Mouse (Mus musculus) heart, embryonic 14.5 days (tissue): ENCODE results near the gene Rptor. TPM values are rescaled to one million over a fixed set of nuclear protein-coding genes. Genes with fewer than 3 reads are reported as not detected.

ENCODE experiments used
- ATAC-seq: fragments of 200-750 bp; cut with Nextera tagmentation; 2 replicates; pipeline ENCODE4 v1.8.0; 2017; ENCODE audit warnings: low read depth, moderate TSS enrichment; ENCODE audit not compliant: insufficient number of reproducible peaks, insufficient read depth, low FRiP score
- H3K27ac ChIP-seq, 2 experiments: fragments of 200-500 bp in 1 of 2; fragments of 300-500 bp in 1 of 2; sonication (generic) in 1 of 2; replicated peaks in 1 of 2; 2 replicates each; pipeline ENCODE4 v1.5.1; 2012 to 2014; ENCODE audit warnings: low read depth in 2 of 2, low read length in 2 of 2, control low read depth in 1 of 2, mild to moderate bottlenecking in 1 of 2, mixed read lengths in 1 of 2; ENCODE audit not compliant: control insufficient read depth in 1 of 2, insufficient read depth in 1 of 2
- H3K27me3 ChIP-seq: fragments of 300-500 bp; sonication (generic); 2 replicates; pipeline ENCODE4 v1.6.1; 2014; ENCODE audit warnings: mild to moderate bottlenecking, low read length, control low read depth; ENCODE audit not compliant: control insufficient read depth, insufficient read depth
- H3K36me3 ChIP-seq: fragments of 300-500 bp; sonication (generic); 2 replicates; pipeline ENCODE4 v1.6.1; 2014; ENCODE audit warnings: mild to moderate bottlenecking, control low read depth, low read length, mixed read lengths; ENCODE audit not compliant: control insufficient read depth, insufficient read depth
- H3K4me1 ChIP-seq, 2 experiments: fragments of 200-500 bp in 1 of 2; fragments of 300-500 bp in 1 of 2; sonication (generic) in 1 of 2; 2 replicates each; pipeline ENCODE4 v1.6.1; 2012 to 2014; ENCODE audit warnings: low read length in 2 of 2, control low read depth in 1 of 2, mixed read lengths in 1 of 2; ENCODE audit not compliant: control insufficient read depth in 2 of 2, insufficient read depth in 2 of 2
- H3K4me2 ChIP-seq: fragments of 300-500 bp; sonication (generic); 2 replicates; pipeline ENCODE4 v1.6.1; 2014; ENCODE audit warnings: mild to moderate bottlenecking, low read length
- H3K4me3 ChIP-seq, 2 experiments: fragments of 200-500 bp in 1 of 2; fragments of 300-500 bp in 1 of 2; sonication (generic) in 1 of 2; 2 replicates each; pipeline ENCODE4 v1.5.1; 2012 to 2014; ENCODE audit warnings: low read length in 2 of 2, mild to moderate bottlenecking in 2 of 2, control low read depth in 1 of 2, low read depth in 1 of 2, moderate library complexity in 1 of 2; ENCODE audit not compliant: control insufficient read depth in 1 of 2, insufficient read depth in 1 of 2
- H3K9ac ChIP-seq: fragments of 300-500 bp; sonication (generic); 2 replicates; pipeline ENCODE4 v1.6.1; 2014; ENCODE audit warnings: mild to moderate bottlenecking, low read length
- H3K9me3 ChIP-seq: fragments of 300-500 bp; sonication (generic); 2 replicates; pipeline ENCODE4 v1.6.1; 2016; ENCODE audit warnings: low read length, control low read depth; ENCODE audit not compliant: control insufficient read depth
- WGBS: fragments of 180-500 bp; shearing (Covaris S2); extraction: QIAGEN DNeasy Blood & Tissue Kit; methylation state at CpG from one replicate; pipeline ENCODE4 v1.1.7; 2014; 5-methylcytosine and 5-hydroxymethylcytosine counted together
- polyA plus RNA-seq: library from polyadenylated mRNA; unstranded; fragments of >200 nt; fragmentation: Nextera tagmentation; extraction: Ambion mirVana; gene quantifications from 2 replicates; pipeline ENCODE4 v1.2.1, GENCODE M21; 2014

Gene Rptor
- polyA plus RNA-seq, 1 experiment from 2014 or later = 11.2 TPM

GRCm38 (mm10) chr11:119794671-119795070 is 192.0 kb downstream of the Rptor start:
- no peak for ATAC-seq
- no peak overlapping the region for H3K9ac ChIP-seq
- H3K4me1 ChIP-seq = peaks cover 8 to 14% of the 10 kb centered on the region in 2 experiments
- H3K9me3 ChIP-seq = no peaks in the 10 kb centered on the region
- no peak overlapping the region for H3K4me3 ChIP-seq
- H3K27me3 ChIP-seq = no peaks in the 10 kb centered on the region
- no peak overlapping the region for H3K4me2 ChIP-seq
- no peak overlapping the region for H3K27ac ChIP-seq
- 73% methylated on average over 6 of the region's 6 CpGs for WGBS
- H3K36me3 ChIP-seq = 0 out of 2 replicates have a peak, but pooled peaks cover 9% of the 10 kb centered on the region

GRCm38 (mm10) chr11:119796406-119796805 is 193.7 kb downstream of the Rptor start:
- Histone ChIP-seq H3K9ac (no peak overlapping the region), H3K4me2 (no peak overlapping the region), H3K4me3 (no peak overlapping the region), H3K27me3 (no peaks in the 10 kb centered on the region), H3K27ac (no peak overlapping the region), H3K4me1 (peaks cover 8 to 14% of the 10 kb centered on the region in 2 experiments), H3K36me3 (0 out of 2 replicates have a peak, but pooled peaks cover 9% of the 10 kb centered on the region), H3K9me3 (no peaks in the 10 kb centered on the region)
- ATAC-seq = no peak
- 24% methylated on average over 7 of the region's 7 CpGs for WGBS

GRCm38 (mm10) chr11:119796846-119797245 is 194.1 kb downstream of the Rptor start:
- H3K9me3 ChIP-seq = no peaks in the 10 kb centered on the region
- no peak overlapping the region for H3K9ac ChIP-seq
- ATAC-seq = no peak
- H3K27ac ChIP-seq = no peak overlapping the region
- no peaks in the 10 kb centered on the region for H3K27me3 ChIP-seq
- 0 out of 2 replicates have a peak, but pooled peaks cover 9% of the 10 kb centered on the region for H3K36me3 ChIP-seq
- no peak overlapping the region for H3K4me2 ChIP-seq
- no peak overlapping the region for H3K4me3 ChIP-seq
- 64% methylated on average over 7 of the region's 7 CpGs for WGBS
- peaks cover 8 to 14% of the 10 kb centered on the region in 2 experiments for H3K4me1 ChIP-seq

- Histone ChIP-seq H3K36me3 (peaks cover 18% of the 10 kb centered on the region; the same call in 1 of the 2 replicates), H3K4me1 (peaks cover 12 to 17% of the 10 kb centered on the region in 2 experiments), H3K27me3 (no peaks in the 10 kb centered on the region), H3K4me2 (no peak overlapping the region), H3K27ac (no peak overlapping the region), H3K4me3 (no peak overlapping the region), H3K9me3 (no peaks in the 10 kb centered on the region), H3K9ac (no peak overlapping the region)
- WGBS = 65% methylated on average over 2 of the region's 2 CpGs
- no peak for ATAC-seq
Measured at GRCm38 (mm10) chr11:119799536-119799935, 196.8 kb downstream of the Rptor start.

GRCm38 (mm10) chr11:119801855-119802254 is 199.2 kb downstream of the Rptor start:
- H3K4me3 ChIP-seq = no peak overlapping the region
- no peak for ATAC-seq
- peaks cover 18% of the 10 kb centered on the region; the same call in 1 of the 2 replicates for H3K36me3 ChIP-seq
- H3K9me3 ChIP-seq = no peaks in the 10 kb centered on the region
- H3K27ac ChIP-seq = no peak overlapping the region
- no peak overlapping the region for H3K9ac ChIP-seq
- peaks cover 4 to 8% of the 10 kb centered on the region in 2 experiments; a peak in 3 of 4 replicates for H3K4me1 ChIP-seq
- 65% methylated on average over 1 of the region's 1 CpGs for WGBS
- H3K4me2 ChIP-seq = no peak overlapping the region
- no peaks in the 10 kb centered on the region for H3K27me3 ChIP-seq

- peaks cover 18% of the 10 kb centered on the region; the same call in 1 of the 2 replicates for H3K36me3 ChIP-seq
- no peaks in the 10 kb centered on the region for H3K9me3 ChIP-seq
- no peak for ATAC-seq
- H3K4me1 ChIP-seq = peaks cover 4 to 7% of the 10 kb centered on the region in 2 experiments; a peak in 3 of 4 replicates
- 53% methylated on average over 7 of the region's 7 CpGs for WGBS
- H3K27me3 ChIP-seq = no peaks in the 10 kb centered on the region
- no peak overlapping the region for H3K9ac ChIP-seq
- no peak overlapping the region for H3K4me3 ChIP-seq
- H3K4me2 ChIP-seq = no peak overlapping the region
- no peak overlapping the region for H3K27ac ChIP-seq
Measured at GRCm38 (mm10) chr11:119802947-119803346, 200.2 kb downstream of the Rptor start.

- no peaks in the 10 kb centered on the region for H3K9me3 ChIP-seq
- peaks cover 4 to 6% of the 10 kb centered on the region in 2 experiments; a peak in 3 of 4 replicates for H3K4me1 ChIP-seq
- ATAC-seq = no peak
- WGBS = 86% methylated on average over 3 of the region's 3 CpGs
- H3K36me3 ChIP-seq = peaks cover 9% of the 10 kb centered on the region; the same call in 1 of the 2 replicates
- no peaks in the 10 kb centered on the region for H3K27me3 ChIP-seq
- H3K27ac ChIP-seq = no peak overlapping the region
- H3K4me2 ChIP-seq = no peak overlapping the region
- no peak overlapping the region for H3K9ac ChIP-seq
- no peak overlapping the region for H3K4me3 ChIP-seq
Measured at GRCm38 (mm10) chr11:119804392-119804791, 201.7 kb downstream of the Rptor start.
